In the genomic region with DNA sequence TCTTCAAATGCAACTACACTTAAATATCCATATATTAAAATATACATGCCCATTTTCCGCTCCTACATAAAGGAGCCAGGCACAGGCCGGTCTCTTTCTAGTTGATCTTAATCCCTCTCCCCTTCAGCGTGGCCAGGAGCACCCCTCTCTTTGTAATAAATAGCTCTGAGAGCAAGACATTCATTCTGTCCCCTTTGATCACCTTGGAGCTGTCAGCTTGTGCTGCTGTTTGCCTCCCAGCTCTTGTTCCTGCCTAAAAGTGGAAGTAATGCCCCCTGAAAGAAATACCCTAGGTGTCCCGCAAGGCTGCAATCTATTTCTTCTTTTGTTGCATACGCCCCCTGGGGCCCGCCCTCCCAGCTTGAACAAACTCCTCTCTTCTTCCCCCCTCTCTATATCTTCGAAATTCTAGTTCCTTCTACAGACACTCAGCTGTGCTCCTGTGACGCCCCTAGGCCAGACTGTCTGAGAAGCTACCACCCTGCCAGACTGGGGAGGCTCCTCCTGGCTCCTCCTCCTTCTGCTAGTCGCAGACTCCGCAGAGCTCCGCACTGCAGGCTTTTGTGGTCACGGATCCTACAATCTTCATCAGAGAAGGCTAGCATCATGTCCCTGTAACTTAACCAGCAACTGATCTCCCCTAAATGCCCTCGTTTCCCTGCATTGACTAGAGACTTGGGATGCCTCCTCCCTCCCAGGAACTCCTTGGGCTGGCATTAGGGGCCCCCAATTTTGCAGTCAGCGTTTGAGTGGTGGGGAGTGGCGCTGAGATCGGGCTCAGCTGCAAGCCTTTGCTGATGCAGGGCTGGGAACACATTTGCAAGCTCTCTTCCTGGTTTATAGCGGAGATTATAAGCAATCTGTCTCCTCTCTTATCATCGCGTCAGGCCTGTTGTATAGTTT, we compare ENCODE assay signal across 8 mouse cellular contexts.
DNase-seq lines count a peak whose midpoint lies in the region; ATAC-seq and TF ChIP-seq lines count a peak whose summit lies in the region.

No protein-coding gene starts in this region.

- peak; percentile 96 for DNase-seq in brain, embryonic 14.5 days (ENCODE audit: low read depth)
- peak; percentile 89 for DNase-seq in embryo, embryonic 11 days
- DNase-seq in gastrocnemius, postnatal 36 days = peak; percentile 4 to 26
- DNase-seq in limb, embryonic 11.5 days (ENCODE audit: low spot score) = peak; percentile 71
- DNase-seq in midbrain, postnatal 0 days (ENCODE audit: low spot score) = peak; percentile 92
- DNase-seq in urinary bladder, postnatal 36 days (ENCODE audit: low spot score in 2 of 2) = peak; percentile 11 to 26

- intact Hi-C loops in gastrocnemius, postnatal 36 days (cut with DNase I) = no loop called here

- no peak for TF ChIP-seq CTCF in brain, embryonic 14.5 days (IDR thresholded peaks at IDR 0.05; ENCODE audit: borderline replicate concordance, extremely low read depth, insufficient read depth, insufficient read length)
- TF ChIP-seq CTCF in intestine, postnatal 0 days (IDR thresholded peaks at IDR 0.05; ENCODE audit: low read depth) = 0 out of 2 replicates have a peak, but pooled peaks have one; percentile 6
- peak; percentile 29 for TF ChIP-seq CTCF in midbrain, postnatal 0 days (IDR thresholded peaks at IDR 0.05)

- 0 out of 2 replicates have a peak overlapping the region, but pooled peaks have one; percentile 7 for H3K9ac ChIP-seq in intestine, postnatal 0 days (ENCODE audit: low read depth, low read length)
- peak overlapping the region; percentile 57; the same call in 1 of the 2 replicates for H3K9ac ChIP-seq in limb, embryonic 11.5 days (ENCODE audit: low read length)
- H3K9ac ChIP-seq in midbrain, postnatal 0 days (replicated peaks; ENCODE audit: low read length, poor library complexity, severe bottlenecking) = peak overlapping the region; percentile 54

- no peaks in the 10 kb centered on the region for H3K9me3 ChIP-seq in intestine, postnatal 0 days (ENCODE audit: control insufficient read depth)
- no peaks in the 10 kb centered on the region for H3K9me3 ChIP-seq in limb, embryonic 11.5 days (ENCODE audit: control insufficient read depth, low read length)
- no peaks in the 10 kb centered on the region for H3K9me3 ChIP-seq in midbrain, postnatal 0 days (ENCODE audit: low read length)

- 7% methylated on average over 19 of the region's 19 CpGs for WGBS in intestine, postnatal 0 days
- WGBS in limb, embryonic 11.5 days = 6% methylated on average over 19 of the region's 19 CpGs
- 3% methylated on average over 19 of the region's 19 CpGs for WGBS in midbrain, postnatal 0 days

- no peak overlapping the region for H3K27ac ChIP-seq in intestine, postnatal 0 days (ENCODE audit: low read depth, low read length)
- no peak overlapping the region for H3K27ac ChIP-seq in limb, embryonic 11.5 days (replicated peaks; ENCODE audit: low read depth, low read length)
- peak overlapping the region; percentile 82 for H3K27ac ChIP-seq in midbrain, postnatal 0 days (ENCODE audit: low read depth, low read length)

- H3K27me3 ChIP-seq in intestine, postnatal 0 days (replicated peaks; ENCODE audit: control insufficient read depth, insufficient read depth, low read length) = no peaks in the 10 kb centered on the region
- H3K27me3 ChIP-seq in limb, embryonic 11.5 days (ENCODE audit: control insufficient read depth, insufficient read depth, low read length) = no peaks in the 10 kb centered on the region
- no peaks in the 10 kb centered on the region for H3K27me3 ChIP-seq in midbrain, postnatal 0 days (ENCODE audit: insufficient read depth, low read length)

- no peaks in the 10 kb centered on the region for H3K4me1 ChIP-seq in intestine, postnatal 0 days (replicated peaks; ENCODE audit: control insufficient read depth, insufficient read depth, low read length)
- no peaks in the 10 kb centered on the region for H3K4me1 ChIP-seq in limb, embryonic 11.5 days (ENCODE audit: control insufficient read depth, insufficient read depth, low read length)
- no peaks in the 10 kb centered on the region; the same call in 1 of the 2 replicates for H3K4me1 ChIP-seq in midbrain, postnatal 0 days (ENCODE audit: insufficient read depth, low read length)

- TF ChIP-seq POLR2A in brain, embryonic 14.5 days (IDR thresholded peaks at IDR 0.05; ENCODE audit: borderline replicate concordance, extremely low read depth, insufficient read depth, insufficient read length, poor library complexity, severe bottlenecking) = peak; percentile 29; the same call in 1 of the 2 replicates

- 0 out of 2 replicates have a peak, but pooled peaks have one; percentile 22 for ATAC-seq in intestine, postnatal 0 days
- ATAC-seq in limb, embryonic 11.5 days (ENCODE audit: insufficient number of reproducible peaks, low FRiP score, low TSS enrichment, low read depth) = peak; percentile 86; the same call in 1 of the 2 replicates
- peak; percentile 98 for ATAC-seq in midbrain, postnatal 0 days (ENCODE audit: low FRiP score)
- ATAC-seq in monocyte, adult 5-6 weeks (replicated peaks; ENCODE audit: insufficient number of reproducible peaks, low FRiP score, low TSS enrichment, poor library complexity, severe bottlenecking) = no peak

- no peaks in the 10 kb centered on the region for H3K36me3 ChIP-seq in intestine, postnatal 0 days (ENCODE audit: control insufficient read depth, insufficient read depth)
- no peaks in the 10 kb centered on the region for H3K36me3 ChIP-seq in limb, embryonic 11.5 days (ENCODE audit: control insufficient read depth, insufficient read depth, low read length)
- no peaks in the 10 kb centered on the region for H3K36me3 ChIP-seq in midbrain, postnatal 0 days (ENCODE audit: insufficient read depth, low read length)

- peak overlapping the region; percentile 20; the same call in 1 of the 2 replicates for H3K4me3 ChIP-seq in intestine, postnatal 0 days (ENCODE audit: low read depth, low read length)
- H3K4me3 ChIP-seq in limb, embryonic 11.5 days (ENCODE audit: low read depth, low read length) = peak overlapping the region; percentile 32
- peak overlapping the region; percentile 40 for H3K4me3 ChIP-seq in midbrain, postnatal 0 days (ENCODE audit: low read depth, low read length)

- peak overlapping the region; percentile 64 for H3K4me2 ChIP-seq in intestine, postnatal 0 days (replicated peaks; ENCODE audit: low read depth)
- H3K4me2 ChIP-seq in limb, embryonic 11.5 days (ENCODE audit: low read depth, severe bottlenecking) = peak overlapping the region; percentile 60
- peak overlapping the region; percentile 67 for H3K4me2 ChIP-seq in midbrain, postnatal 0 days (ENCODE audit: low read depth, low read length, poor library complexity, severe bottlenecking)

Comparison
In these comparisons a context has a peak if more than half of its experiments do, and no peak if none do; other contexts are left out.
1. DNase-seq: peak in every context shown above with its lines; median percentile 96 in brain, embryonic 14.5 days; 92 in midbrain, postnatal 0 days; 89 in embryo, embryonic 11 days; 71 in limb, embryonic 11.5 days; 18 in urinary bladder, postnatal 36 days; 15 in gastrocnemius, postnatal 36 days.
2. H3K9ac ChIP-seq: peak in every context shown above with its lines; median percentile 57 in limb, embryonic 11.5 days; 54 in midbrain, postnatal 0 days; 7 in intestine, postnatal 0 days.